Comparison of ENCODE assay signal across 8 mouse cellular contexts in genomic region chr4:104366894-104367740, GRCm38 (mm10).
DNase-seq lines count a peak whose midpoint lies in the region; ATAC-seq and TF ChIP-seq lines count a peak whose summit lies in the region.

No protein-coding gene starts in this region.

- 0 out of 2 replicates have a peak, but pooled peaks cover 8% of the 10 kb centered on the region for H3K27me3 ChIP-seq in hindbrain, postnatal 0 days (ENCODE audit: insufficient read depth, low read length)

- no peaks in the 10 kb centered on the region for H3K4me1 ChIP-seq in hindbrain, postnatal 0 days (ENCODE audit: insufficient read depth, low read length)

- peak; percentile 86 for ATAC-seq in hindbrain, postnatal 0 days

- peak; percentile 48 for DNase-seq in WW6 (ENCODE audit: low read depth, low spot score)
- DNase-seq in cerebellum, adult 9-10 months: peak; percentile 80
- DNase-seq in frontal cortex, postnatal 10 days (ENCODE audit: low spot score in 2 of 2): peak; percentile 64 to 81
- DNase-seq in hindbrain, postnatal 0 days (ENCODE audit: low spot score): peak; percentile 91
- DNase-seq in left cerebral cortex, adult 18-20 months (ENCODE audit: low spot score in 2 of 2): peak; percentile 75 to 86
- peak; percentile 48 to 65 for DNase-seq in lung, postnatal 4 days
- peak; percentile 76 to 78 for DNase-seq in right cerebral cortex, postnatal 36 days (ENCODE audit: low spot score in 2 of 2)
- DNase-seq in B cell, adult 2 months: no peak

- H3K27ac ChIP-seq in hindbrain, postnatal 0 days: peak overlapping the region; percentile 87

- WGBS in hindbrain, postnatal 0 days: 2% methylated on average over 61 of the region's 94 CpGs

- no peaks in the 10 kb centered on the region for H3K36me3 ChIP-seq in hindbrain, postnatal 0 days (ENCODE audit: insufficient read depth, low read length)

- TF ChIP-seq CTCF in hindbrain, postnatal 0 days (IDR thresholded peaks at IDR 0.05; ENCODE audit: low read depth): peak; percentile 43

- peak overlapping the region; percentile 76 for H3K4me3 ChIP-seq in hindbrain, postnatal 0 days (ENCODE audit: low read length)

- H3K9ac ChIP-seq in hindbrain, postnatal 0 days (replicated peaks; ENCODE audit: low read length): peak overlapping the region; percentile 76

- peak overlapping the region; percentile 91 for H3K4me2 ChIP-seq in hindbrain, postnatal 0 days (ENCODE audit: low read depth, low read length)

- H3K9me3 ChIP-seq in hindbrain, postnatal 0 days (ENCODE audit: low read length): no peaks in the 10 kb centered on the region

Comparison
In these comparisons a context has a peak if more than half of its experiments do, and no peak if none do; other contexts are left out.
1. DNase-seq: peak in WW6 (single experiment), cerebellum, adult 9-10 months (single experiment), frontal cortex, postnatal 10 days (2 of 2), hindbrain, postnatal 0 days (single experiment), left cerebral cortex, adult 18-20 months (2 of 2), lung, postnatal 4 days (2 of 2) and right cerebral cortex, postnatal 36 days (2 of 2); none in B cell, adult 2 months (0 of 2).